Mouse (Mus musculus) CH12.LX (cell line): Measurements from ENCODE around the gene Cisd3. TPM values are rescaled to one million over a fixed set of nuclear protein-coding genes. Genes with fewer than 3 reads are reported as not detected.

Experiments used
- DNase-seq: peaks from one replicate; pipeline ENCODE4 v3.0.0-alpha.2; 2013; ENCODE audit errors: extremely low read depth
- H3K27ac ChIP-seq: 2 replicates; pipeline ENCODE4 v1.5.1; 2012; ENCODE audit warnings: low read depth, mild to moderate bottlenecking, control low read depth, moderate library complexity; ENCODE audit not compliant: insufficient read depth
- H3K27me3 ChIP-seq: replicated peaks from 2 replicates; pipeline ENCODE3; 2012; ENCODE audit warnings: inconsistent platforms
- H3K36me3 ChIP-seq, 2 experiments: replicated peaks in 1 of 2; 2 replicates each; pipeline versions ENCODE3 to v1.6.1; 2012; ENCODE audit warnings: inconsistent platforms in 1 of 2, low read length in 1 of 2, mild to moderate bottlenecking in 1 of 2, mixed read lengths in 1 of 2, moderate library complexity in 1 of 2; ENCODE audit not compliant: control insufficient read depth in 1 of 2, insufficient read depth in 1 of 2
- H3K4me1 ChIP-seq, 2 experiments: 2 replicates each; pipeline ENCODE4 v1.6.1; 2012; ENCODE audit warnings: inconsistent platforms in 1 of 2, moderate library complexity in 1 of 2; ENCODE audit not compliant: insufficient read depth in 2 of 2, control insufficient read depth in 1 of 2
- H3K4me2 ChIP-seq: 2 replicates; pipeline ENCODE4 v1.6.1; 2012; ENCODE audit warnings: low read depth, mild to moderate bottlenecking, control low read depth; ENCODE audit not compliant: poor library complexity, insufficient read depth, severe bottlenecking
- H3K4me3 ChIP-seq, 3 experiments: fragments of 150-350 bp in 1 of 3; sonication (generic) in 1 of 3; replicated peaks in 1 of 3; 2 replicates each; pipeline versions ENCODE3 to v1.5.1; 2011 to 2012; ENCODE audit warnings: low read depth in 2 of 3, low read length in 2 of 3, mild to moderate bottlenecking in 2 of 3, moderate library complexity in 2 of 3, control low read depth in 1 of 3, improper control_type of control experiment in 1 of 3, inconsistent platforms in 1 of 3, mixed read lengths in 1 of 3; ENCODE audit not compliant: poor library complexity in 1 of 3
- H3K79me2 ChIP-seq: replicated peaks from 2 replicates; pipeline ENCODE4 v1.6.1; 2012; ENCODE audit warnings: mild to moderate bottlenecking, moderate library complexity; ENCODE audit not compliant: control insufficient read depth, poor library complexity, insufficient read depth, severe bottlenecking; ENCODE audit errors: extremely low read depth
- H3K9ac ChIP-seq: 2 replicates; pipeline ENCODE4 v1.6.1; 2012; ENCODE audit warnings: low read depth, mild to moderate bottlenecking, control low read depth, moderate library complexity; ENCODE audit not compliant: insufficient read depth
- H3K9me3 ChIP-seq: replicated peaks from 2 replicates; pipeline ENCODE3; 2012; ENCODE audit warnings: low read length, inconsistent platforms, mixed read lengths
- CHD2 ChIP-seq: IDR thresholded peaks from 2 replicates; pipeline ENCODE4 v1.6.1; 2011; ENCODE audit warnings: low read length, improper control_type of control experiment
- CTCF ChIP-seq, 2 experiments: IDR thresholded peaks in 1 of 2; conservative IDR thresholded peaks in 1 of 2; 2 replicates each; pipeline ENCODE4 v1.5.1; 2011 to 2012; ENCODE audit warnings: low read depth in 2 of 2, low read length in 2 of 2, improper control_type of control experiment in 1 of 2, inconsistent platforms in 1 of 2, mild to moderate bottlenecking in 1 of 2, moderate library complexity in 1 of 2
- E2F4 ChIP-seq: IDR thresholded peaks from 2 replicates; pipeline ENCODE4 v1.6.1; 2011; ENCODE audit warnings: low read depth, low read length, improper control_type of control experiment; ENCODE audit not compliant: insufficient replicate concordance
- ELF1 ChIP-seq: IDR thresholded peaks from 2 replicates; pipeline ENCODE4 v1.6.1; 2014; ENCODE audit warnings: low read depth, mild to moderate bottlenecking, inconsistent platforms, low read length, improper control_type of control experiment
- EP300 ChIP-seq: IDR thresholded peaks from 2 replicates; pipeline ENCODE4 v1.6.1; 2011; ENCODE audit warnings: low read length, improper control_type of control experiment
- ETS1 ChIP-seq: conservative IDR thresholded peaks from 2 replicates; pipeline ENCODE4 v1.6.1; 2012; ENCODE audit warnings: low read depth, mild to moderate bottlenecking, inconsistent platforms, low read length, improper control_type of control experiment, moderate library complexity
- GABPA ChIP-seq: IDR thresholded peaks from 2 replicates; pipeline ENCODE4 v1.6.1; 2012; ENCODE audit warnings: low read depth, low read length, improper control_type of control experiment, inconsistent platforms; ENCODE audit not compliant: insufficient replicate concordance
- IRF4 ChIP-seq: IDR thresholded peaks from 2 replicates; pipeline ENCODE4 v1.6.1; 2014; ENCODE audit warnings: low read depth, mild to moderate bottlenecking, inconsistent platforms, low read length, improper control_type of control experiment
- JUND ChIP-seq: conservative IDR thresholded peaks from 2 replicates; pipeline ENCODE4 v1.6.1; 2011; ENCODE audit warnings: low read depth, low read length, improper control_type of control experiment
- KAT2A ChIP-seq: IDR thresholded peaks from 2 replicates; pipeline ENCODE4 v1.6.1; 2012; ENCODE audit warnings: low read length, improper control_type of control experiment, inconsistent platforms; ENCODE audit not compliant: insufficient replicate concordance
- MEF2A ChIP-seq: IDR thresholded peaks from 2 replicates; pipeline ENCODE4 v1.6.1; 2014; ENCODE audit warnings: low read depth, mild to moderate bottlenecking, inconsistent platforms, low read length, improper control_type of control experiment, borderline replicate concordance
- PAX5 ChIP-seq: IDR thresholded peaks from 2 replicates; pipeline ENCODE4 v1.6.1; 2012; ENCODE audit warnings: low read length, inconsistent platforms, mixed read lengths
- POLR2A ChIP-seq: IDR thresholded peaks from 2 replicates; pipeline ENCODE4 v1.6.1; 2011; ENCODE audit warnings: low read depth, mild to moderate bottlenecking, improper control_type of control experiment, low read length
- POLR2AphosphoS2 ChIP-seq: IDR thresholded peaks from 2 replicates; pipeline ENCODE4 v1.6.1; 2011; ENCODE audit warnings: low read depth, low read length, improper control_type of control experiment
- RAD21 ChIP-seq: IDR thresholded peaks from 2 replicates; pipeline ENCODE4 v1.6.1; 2011; ENCODE audit warnings: low read depth, mild to moderate bottlenecking, low read length, improper control_type of control experiment, moderate library complexity
- RCOR1 ChIP-seq: conservative IDR thresholded peaks from 2 replicates; pipeline ENCODE4 v1.6.1; 2012; ENCODE audit warnings: low read depth, mild to moderate bottlenecking, inconsistent platforms, low read length, improper control_type of control experiment
- TBP ChIP-seq: conservative IDR thresholded peaks from 2 replicates; pipeline ENCODE4 v1.6.1; 2011; ENCODE audit warnings: low read depth, low read length, improper control_type of control experiment
- TCF12 ChIP-seq: IDR thresholded peaks from 2 replicates; pipeline ENCODE4 v1.6.1; 2014; ENCODE audit warnings: low read depth, mild to moderate bottlenecking, inconsistent platforms, low read length, improper control_type of control experiment
- UBTF ChIP-seq: IDR thresholded peaks from 2 replicates; pipeline ENCODE4 v1.6.1; 2012; ENCODE audit warnings: low read depth, mild to moderate bottlenecking, inconsistent platforms, low read length, improper control_type of control experiment, moderate library complexity
- USF1 ChIP-seq: IDR thresholded peaks from 2 replicates; pipeline ENCODE4 v1.6.1; 2014; ENCODE audit warnings: low read depth, mild to moderate bottlenecking, inconsistent platforms, low read length, improper control_type of control experiment
- dilution Hi-C: fragments of 300-500 bp; cut with MboI; formaldehyde crosslinking; loops from 2 replicates; pipeline ENCODE4 v1.14.3; 2020; ENCODE audit warnings: low sequenced_read_pairs; ENCODE audit not compliant: extremely low pct_unique_long_range_greater_than_20kb, extremely low pct_ligation_motif_present
- in situ Hi-C: fragments of 300-500 bp; cut with MboI; formaldehyde crosslinking; loops from 3 replicates; pipeline ENCODE4 v1.14.3; 2019; ENCODE audit warnings: low sequenced_read_pairs, low pct_ligation_motif_present, low pct_unique_long_range_greater_than_20kb, mixed read lengths
- polyA plus RNA-seq: library from polyadenylated mRNA; unstranded; fragments of >175 nt; gene quantifications from 2 replicates; pipeline ENCODE4 v1.2.1, GENCODE M21; 2012; ENCODE audit warnings: low read depth; ENCODE audit not compliant: insufficient read length
- total RNA-seq, 2 experiments: library from RNA; depleted of rRNA; stranded (reverse); fragments of 300-350 nt in 1 of 2; fragments of >200 nt in 1 of 2; gene quantifications; 2 replicates each; pipeline ENCODE4 v1.2.3; 2012 to 2014

Gene Cisd3
- total and polyA plus RNA-seq, 3 experiments: 66.1 to 221 (median 141) TPM

DNA sequence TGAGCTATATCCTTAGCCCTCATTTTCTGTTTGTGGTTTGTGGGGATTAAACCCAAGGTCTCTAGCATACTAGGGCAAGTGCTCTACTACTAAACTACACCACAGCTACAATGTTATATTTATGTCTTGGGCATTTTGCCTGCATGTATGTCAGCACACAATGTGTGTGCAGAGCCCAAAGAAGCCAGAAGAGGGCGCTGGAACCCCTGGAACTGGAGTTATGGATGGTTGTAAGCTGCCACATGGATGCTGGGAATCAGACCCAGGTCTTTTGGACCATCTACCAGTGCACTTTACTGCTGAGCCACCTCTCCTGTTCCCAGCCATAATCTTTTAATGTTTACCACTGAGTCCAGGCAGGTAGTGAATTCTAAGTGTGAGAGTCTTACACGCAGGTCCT, 42.9 kb upstream of the Cisd3 start:
- dilution Hi-C loops: no loop called here
- peaks cover 13 to 23% of the 10 kb centered on the region in 2 experiments for H3K4me1 ChIP-seq

DNA sequence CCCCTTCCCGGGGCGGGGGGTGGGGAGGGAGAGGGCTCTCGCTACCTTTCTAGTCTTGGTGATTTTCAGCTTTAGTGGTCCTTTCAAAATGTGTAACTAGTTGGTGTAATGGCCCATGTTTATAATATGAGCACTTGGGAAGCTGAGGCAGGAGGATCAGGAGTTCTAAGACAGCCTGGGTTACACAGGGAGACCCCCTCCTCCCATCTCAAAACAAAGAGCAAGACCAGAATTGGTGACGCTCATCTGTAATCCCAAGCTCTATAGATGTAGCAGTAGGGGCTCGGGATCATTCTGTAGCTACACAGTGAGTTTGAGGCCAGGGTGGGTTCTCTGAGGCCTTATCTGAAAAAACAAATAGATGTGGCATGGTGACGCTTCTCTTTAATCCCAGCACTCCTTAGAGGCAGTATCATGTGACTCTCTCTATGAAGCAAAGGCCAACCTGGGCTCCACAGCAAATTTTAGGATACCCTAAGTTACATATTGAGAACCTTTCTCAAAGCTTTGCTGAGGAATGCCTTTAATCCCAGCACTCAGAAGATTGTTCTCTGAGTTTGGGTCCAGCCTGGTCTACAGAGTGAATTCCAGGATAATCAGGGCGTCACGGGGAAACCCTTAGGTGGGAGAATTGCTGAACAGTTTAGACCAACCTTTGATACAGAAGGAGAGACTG, 42.1 kb upstream of the Cisd3 start:
- in situ Hi-C loops (no loop called here), dilution Hi-C loops (no loop called here)
- no peak for DNase-seq
- Histone ChIP-seq H3K27me3 (no peaks in the 10 kb centered on the region), H3K4me1 (peaks cover 19 to 23% of the 10 kb centered on the region in 2 experiments), H3K9ac (no peak overlapping the region), H3K79me2 (no peaks in the 10 kb centered on the region), H3K4me2 (no peak overlapping the region), H3K36me3 (no peaks in the 10 kb centered on the region), H3K4me3 (no peak overlapping the region), H3K9me3 (peaks cover 5% of the 10 kb centered on the region), H3K27ac (no peak overlapping the region)
- no peak for TF ChIP-seq EP300
- TF ChIP-seq PAX5: no peak
- TF ChIP-seq KAT2A: no peak
- TF ChIP-seq POLR2AphosphoS2: no peak
- no peak for TF ChIP-seq ELF1
- no peak for TF ChIP-seq JUND
- TF ChIP-seq MEF2A: no peak
- no peak for TF ChIP-seq RCOR1
- TF ChIP-seq POLR2A: no peak
- no peak for TF ChIP-seq TCF12
- TF ChIP-seq UBTF: no peak
- TF ChIP-seq CHD2: no peak
- no peak for TF ChIP-seq RAD21
- no peak for TF ChIP-seq GABPA
- no peak for TF ChIP-seq USF1
- TF ChIP-seq IRF4: no peak
- no peak for TF ChIP-seq TBP
- TF ChIP-seq ETS1: no peak
- TF ChIP-seq E2F4: no peak

More for the DNA sequence above, 42.9 kb upstream of the Cisd3 start:
- peaks cover 5% of the 10 kb centered on the region for H3K9me3 ChIP-seq
- H3K36me3 ChIP-seq: no peaks in the 10 kb centered on the region
- no peak overlapping the region for H3K4me3 ChIP-seq
- no peak overlapping the region for H3K27ac ChIP-seq
- H3K9ac ChIP-seq: no peak overlapping the region
- no peak for DNase-seq
- in situ Hi-C loops: no loop called here
- TF ChIP-seq CTCF (conservative IDR thresholded peaks at IDR 0.05 in 1 of 2, IDR thresholded peaks at IDR 0.05 in 1 of 2; ENCODE audit: low read depth in 2 of 2, low read length in 2 of 2) (peak in 1 of 2 experiments; percentile 32; a peak in 2 of 4 replicates), RAD21 (peak; percentile 7), MEF2A (no peak)
- no peak overlapping the region for H3K4me2 ChIP-seq
- H3K27me3 ChIP-seq: no peaks in the 10 kb centered on the region
- H3K79me2 ChIP-seq: no peaks in the 10 kb centered on the region
